Mouse (Mus musculus): ENCODE results near the gene 2310057M21Rik. TPM values are rescaled to one million over a fixed set of nuclear protein-coding genes. Genes with fewer than 3 reads are reported as not detected.

2310057M21Rik gene
- total RNA-seq (2023), result 13.1 TPM

DNA sequence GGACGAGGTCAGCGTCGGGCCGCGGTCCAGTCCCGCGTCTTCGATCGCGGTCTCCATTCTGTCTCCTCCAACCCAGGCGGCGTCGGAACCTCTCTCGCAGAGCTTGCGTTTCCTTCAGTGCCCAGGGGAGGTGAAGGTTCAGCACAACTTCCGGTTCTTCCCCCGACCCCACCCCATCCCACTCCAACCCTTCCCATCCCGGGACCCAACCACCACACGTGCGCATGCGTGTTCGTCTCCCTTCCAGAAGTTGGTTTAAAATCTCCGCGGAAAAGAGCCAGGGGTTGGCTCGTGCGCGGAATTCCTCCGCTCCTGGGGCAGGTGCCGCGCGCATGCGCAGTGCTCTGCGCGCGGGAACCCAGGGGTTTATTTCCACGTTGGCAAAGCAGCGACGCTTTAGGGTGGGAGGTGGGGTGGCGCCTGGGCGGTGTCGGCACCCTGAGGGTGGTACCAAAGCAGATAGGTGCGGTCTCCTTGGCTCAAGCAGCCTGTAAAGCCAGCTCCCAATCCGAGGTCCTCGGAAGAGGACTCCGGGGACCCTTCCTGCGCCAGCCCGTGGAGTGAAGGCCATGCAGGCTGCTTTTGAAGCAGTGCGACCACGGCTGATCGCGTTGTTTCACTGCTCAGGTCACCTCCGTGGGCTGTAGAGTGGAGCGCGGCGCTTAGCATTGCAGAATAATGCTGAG is at the start of gene 2310057M21Rik:
2310057M21Rik (minus strand) TSS at position 145 of the 686 bp plus-strand sequence.

DNA sequence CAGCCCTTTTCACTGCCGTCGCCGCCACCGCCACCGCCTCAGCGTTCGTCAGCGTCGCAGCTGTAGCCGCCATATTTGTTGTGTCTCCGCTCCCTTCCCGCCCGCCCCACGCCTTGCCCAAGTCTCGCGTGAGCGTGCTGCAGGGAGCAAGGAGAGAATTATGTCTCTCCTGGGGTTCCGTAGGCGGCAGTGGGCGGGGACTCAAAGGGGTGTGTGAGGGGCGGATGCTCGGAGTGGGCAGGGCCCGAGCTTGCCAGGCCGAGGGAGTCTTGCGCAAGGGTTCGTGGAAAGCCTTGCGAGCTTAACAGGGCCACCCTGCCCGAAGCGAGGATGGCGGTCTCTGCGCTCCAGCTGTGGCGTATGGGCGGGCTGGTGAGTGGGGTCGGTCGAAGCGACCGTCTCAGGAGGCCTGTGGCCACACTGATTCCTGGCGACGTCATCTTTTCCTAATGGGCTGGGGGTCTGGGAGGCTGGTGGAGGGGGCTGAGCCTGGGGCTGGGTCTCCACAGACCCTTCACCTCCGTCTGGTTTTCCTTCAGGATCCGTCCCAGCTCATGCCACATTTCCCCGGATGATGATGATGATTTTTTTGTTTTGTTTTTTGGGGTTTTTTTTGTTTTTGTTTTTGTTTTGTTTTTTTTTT is 48.0 kb upstream of the 2310057M21Rik start, which contains the start of the genes Ikzf5 and Acadsb:
Ikzf5 (minus strand) TSS at position 106 of the 643 bp plus-strand sequence.
Acadsb (plus strand) TSS at position 186 of the 643 bp plus-strand sequence.

DNA sequence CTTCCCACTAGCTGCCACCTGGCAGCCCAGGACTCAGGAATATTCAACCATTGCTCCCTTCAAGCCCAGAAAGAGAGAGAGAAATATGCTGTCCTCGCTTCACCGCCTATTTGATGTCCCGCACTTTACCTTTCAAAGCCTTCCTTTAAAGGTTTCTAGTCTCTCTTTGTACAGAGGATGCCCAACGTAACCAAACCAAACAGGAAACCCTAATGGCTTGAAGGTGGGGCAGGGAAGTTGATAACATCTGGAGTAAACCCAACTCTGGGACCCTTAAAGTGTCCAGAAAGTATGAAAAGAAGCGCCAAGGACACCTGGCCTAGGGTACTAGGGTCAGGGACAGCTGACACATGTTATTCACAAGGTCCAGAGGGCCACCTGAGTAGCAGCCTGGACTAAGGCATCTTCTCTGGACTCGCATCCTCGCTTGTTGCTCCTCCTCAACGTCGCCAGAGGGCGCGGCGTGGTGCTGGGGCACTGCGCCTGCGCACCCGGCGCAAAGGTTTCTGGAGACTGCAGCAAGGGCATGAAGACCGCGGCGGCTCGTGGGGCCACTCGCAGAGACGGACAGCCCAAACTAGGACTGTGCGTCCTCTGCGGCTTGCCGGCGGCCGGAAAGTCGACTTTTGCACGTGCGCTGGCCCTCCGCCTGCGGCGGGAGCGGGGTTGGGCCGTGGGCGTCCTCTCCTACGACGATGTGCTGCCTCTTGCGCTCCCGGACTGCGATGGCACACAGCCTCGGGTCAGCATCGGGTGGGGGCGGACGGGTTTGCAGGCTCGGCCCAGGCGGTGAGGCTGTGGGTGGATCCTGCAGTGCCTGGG is 8.3 kb upstream of the 2310057M21Rik start, which contains the start of gene Pstk:
Pstk (plus strand) TSS at position 494 of the 822 bp plus-strand sequence.

DNA sequence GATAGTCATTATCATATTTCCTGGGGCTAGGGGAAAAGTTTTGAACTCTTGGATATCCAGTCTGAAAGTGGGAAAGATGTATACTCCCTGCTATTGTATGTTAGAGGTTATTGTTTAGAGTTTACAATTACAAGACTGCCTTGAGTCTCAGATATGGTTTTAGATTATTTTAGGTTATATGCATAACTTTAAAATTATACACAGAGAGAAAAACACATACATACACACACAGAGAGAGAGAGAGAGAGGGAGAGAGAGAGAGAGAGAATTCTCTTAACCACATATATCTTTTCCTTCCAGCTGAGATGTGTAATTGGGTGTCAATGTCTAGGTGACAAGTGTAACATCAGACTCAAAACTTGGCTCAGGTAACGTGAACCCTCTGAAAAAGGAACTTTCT is 29.0 kb downstream of the 2310057M21Rik start, which contains the start of gene Fam24a:
Fam24a (plus strand) TSS at position 301 of the 400 bp plus-strand sequence.

DNA sequence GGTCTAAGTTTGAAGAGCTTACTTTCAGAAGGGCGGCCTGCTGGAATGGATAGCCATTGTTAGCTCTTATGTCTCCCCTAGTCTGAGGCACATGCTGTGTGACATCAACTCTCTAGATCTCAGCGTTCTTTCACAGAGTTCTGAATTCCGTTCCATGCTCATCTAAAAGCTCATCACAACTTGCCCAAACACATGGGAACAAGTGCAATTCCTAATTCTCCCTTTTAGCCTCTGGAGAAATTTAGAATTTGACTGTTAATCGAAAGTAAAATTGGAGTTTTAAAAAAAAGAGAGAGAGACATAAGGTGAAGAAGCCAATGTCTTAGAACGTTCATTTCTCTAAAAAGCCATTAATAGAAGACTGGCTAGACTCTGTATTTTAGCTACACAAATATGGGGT is 33.1 kb downstream of the 2310057M21Rik start, which contains the start of gene Fam24b:
Fam24b (minus strand) TSS at position 101 of the 400 bp plus-strand sequence.

DNA sequence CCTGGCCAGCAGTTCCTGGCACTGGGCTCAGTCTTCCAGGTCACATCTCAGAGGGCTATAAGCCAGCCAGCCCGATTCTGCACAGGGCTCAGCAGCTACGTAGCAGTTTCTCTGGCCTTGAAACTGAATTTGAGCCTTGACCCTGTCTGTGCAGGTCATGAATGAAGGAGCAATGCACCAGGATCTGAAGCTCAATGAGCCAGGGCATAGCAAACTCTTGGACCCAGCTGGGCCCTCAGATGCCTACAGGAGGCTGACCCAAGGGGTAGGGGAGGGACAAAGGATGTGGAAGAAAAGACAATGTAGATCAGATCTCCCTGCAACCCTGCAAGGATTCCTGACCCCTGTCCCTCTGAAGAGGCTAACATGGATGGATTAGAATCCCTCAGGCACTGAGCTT is 40.4 kb downstream of the 2310057M21Rik start, which contains the start of gene Cuzd1:
Cuzd1 (minus strand) TSS at position 101 of the 400 bp plus-strand sequence.

Other genes with a start within 250 kb of the 2310057M21Rik start
- not detected for gene 4933402N03Rik, start 216.4 kb downstream of the 2310057M21Rik start, total RNA-seq (2023)
- not detected for gene 5430419D17Rik, start 188.4 kb downstream of the 2310057M21Rik start, total RNA-seq (2023)
- not detected for gene Cuzd1, start 40.5 kb downstream of the 2310057M21Rik start, total RNA-seq (2023)
- gene Fam24b, start 33.2 kb downstream of the 2310057M21Rik start, total RNA-seq (2023), result not detected
- not detected for gene Fam24a, start 28.9 kb downstream of the 2310057M21Rik start, total RNA-seq (2023)
- 14.7 TPM for gene Pstk, start 8.4 kb upstream of the 2310057M21Rik start, total RNA-seq (2023)
- 83.1 TPM for gene Ikzf5, start 47.8 kb upstream of the 2310057M21Rik start, total RNA-seq (2023)
- 12.2 TPM for gene Acadsb, start 47.8 kb upstream of the 2310057M21Rik start, total RNA-seq (2023)
- gene Hmx3, start 180.1 kb upstream of the 2310057M21Rik start, total RNA-seq (2023), result not detected
- not detected for gene Hmx2, start 186.0 kb upstream of the 2310057M21Rik start, total RNA-seq (2023)
- gene Bub3, start 197.5 kb upstream of the 2310057M21Rik start, total RNA-seq (2023), result 58.1 TPM